Comparison of ENCODE assay signal across 10 mouse cellular contexts in the genomic region with DNA sequence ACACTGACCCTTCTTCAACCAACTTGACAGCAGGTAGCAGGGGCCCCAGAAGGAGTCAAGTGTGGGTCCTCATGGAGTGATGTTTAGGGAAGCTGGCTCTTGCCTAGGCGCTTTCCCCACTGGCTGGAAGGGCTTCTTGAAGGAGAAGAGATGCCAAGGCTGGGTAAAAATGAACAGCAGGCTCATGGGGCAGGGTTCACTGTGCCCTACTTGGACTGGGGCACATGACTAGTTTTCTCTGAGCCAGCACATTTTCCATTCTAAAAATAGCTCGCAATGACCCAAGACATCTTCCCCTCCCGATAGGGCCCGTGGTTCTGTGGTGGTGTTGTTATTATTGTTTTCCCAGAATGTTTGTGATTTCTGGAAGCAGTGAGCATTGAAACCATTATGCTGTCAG.
A peak's percentile ranks its signal among the peaks of the same experiment; 100 is the strongest.
DNase-seq lines count a peak whose midpoint lies in the region; ATAC-seq and TF ChIP-seq lines count a peak whose summit lies in the region.
"Had no signal": no experiment of that assay in that cellular context is flagged by ENCODE, and none has a peak within 500 bp of the region (broad histone marks: within the 10 kb centered on the region; RNA-seq: fewer than 3 reads in every experiment).

No protein-coding gene starts in this region.

- H3K36me3 ChIP-seq in stomach, embryonic 14.5 days (ENCODE audit: control insufficient read depth, insufficient read depth, low read length), result no peaks in the 10 kb centered on the region
- no peaks in the 10 kb centered on the region for H3K36me3 ChIP-seq in stomach, postnatal 0 days (ENCODE audit: control insufficient read depth, insufficient read depth, low read length)

- DNase-seq in adrenal gland, postnatal 10 days, result peak; percentile 51
- no peak for DNase-seq in adrenal gland, postnatal 4 days (ENCODE audit: low spot score in 2 of 2)
- no peak for DNase-seq in stomach, postnatal 0 days (ENCODE audit: low spot score)
- peak; percentile 92 for DNase-seq in kidney, adult 9 months
- DNase-seq in layer of hippocampus, adult 18-20 months (ENCODE audit: low spot score in 2 of 2), result no peak
- DNase-seq: B cell, adult 2 months; spleen, adult 18-20 months had no signal

- ATAC-seq in stomach, embryonic 14.5 days (ENCODE audit: insufficient number of reproducible peaks, insufficient read depth, low FRiP score, low read depth), result no peak
- no peak for ATAC-seq in stomach, postnatal 0 days (ENCODE audit: low FRiP score, low TSS enrichment)
- no peak for ATAC-seq in megakaryocyte-erythroid progenitor cell, adult 5-6 weeks (replicated peaks; ENCODE audit: low FRiP score, low TSS enrichment, poor library complexity, severe bottlenecking)
- no peak for ATAC-seq in erythroid progenitor cell, adult 5-6 weeks (replicated peaks; ENCODE audit: low FRiP score, poor library complexity, severe bottlenecking)

- peak overlapping the region; percentile 87; the same call in 1 of the 2 replicates for H3K27ac ChIP-seq in stomach, embryonic 14.5 days (ENCODE audit: low read length)
- H3K27ac ChIP-seq in stomach, postnatal 0 days (replicated peaks), result no peak overlapping the region

- TF ChIP-seq CTCF in stomach, postnatal 0 days (IDR thresholded peaks at IDR 0.05; ENCODE audit: low read depth), result no peak

- no peak for TF ChIP-seq EP300 in stomach, postnatal 0 days (optimal IDR thresholded peaks at IDR 0.05)

- no peaks in the 10 kb centered on the region for H3K27me3 ChIP-seq in stomach, embryonic 14.5 days (ENCODE audit: control insufficient read depth, insufficient read depth, low read length)
- H3K27me3 ChIP-seq in stomach, postnatal 0 days (ENCODE audit: control insufficient read depth, insufficient read depth, low read length), result no peaks in the 10 kb centered on the region

- no peak overlapping the region for H3K9ac ChIP-seq in stomach, embryonic 14.5 days (replicated peaks; ENCODE audit: low read depth, low read length)
- no peak overlapping the region for H3K9ac ChIP-seq in stomach, postnatal 0 days (ENCODE audit: low read length)

- H3K4me2 ChIP-seq in stomach, embryonic 14.5 days (replicated peaks; ENCODE audit: low read depth, low read length), result no peak overlapping the region
- no peak overlapping the region for H3K4me2 ChIP-seq in stomach, postnatal 0 days (replicated peaks; ENCODE audit: low read depth)

- H3K4me3 ChIP-seq in stomach, embryonic 14.5 days (ENCODE audit: low read depth, low read length), result no peak overlapping the region
- no peak overlapping the region for H3K4me3 ChIP-seq in stomach, postnatal 0 days (ENCODE audit: low read depth, low read length)

- peaks cover 28% of the 10 kb centered on the region for H3K4me1 ChIP-seq in stomach, embryonic 14.5 days (ENCODE audit: control insufficient read depth, insufficient read depth, low read length)
- H3K4me1 ChIP-seq in stomach, postnatal 0 days (replicated peaks; ENCODE audit: control insufficient read depth, insufficient read depth), result peaks cover 17% of the 10 kb centered on the region

- WGBS in stomach, embryonic 14.5 days, result 76% methylated on average over 4 of the region's 4 CpGs
- WGBS in stomach, postnatal 0 days, result 62% methylated on average over 4 of the region's 4 CpGs

- no peaks in the 10 kb centered on the region for H3K9me3 ChIP-seq in stomach, embryonic 14.5 days (ENCODE audit: control insufficient read depth, low read depth, low read length)
- H3K9me3 ChIP-seq in stomach, postnatal 0 days (ENCODE audit: control insufficient read depth, low read length), result no peaks in the 10 kb centered on the region

Comparison
In these comparisons a context has a peak if more than half of its experiments do, and no peak if none do; other contexts are left out.
1. DNase-seq: peak in adrenal gland, postnatal 10 days (single experiment) and kidney, adult 9 months (single experiment); none in adrenal gland, postnatal 4 days (0 of 2), stomach, postnatal 0 days (single experiment) and layer of hippocampus, adult 18-20 months (0 of 2).